Mouse (Mus musculus) cerebellum, postnatal 25 days (tissue): ENCODE results near the gene Kif7.

Source experiments
- DNase-seq, 2 experiments: peaks; one replicate each; pipeline ENCODE4 v3.0.0; 2021; ENCODE audit warnings: mixed read lengths in 2 of 2

Kif7 gene

GRCm38 (mm10) chr7:79721386-79721977, 6.0 kb upstream of the Kif7 start:
- DNase-seq = no peak

DNA sequence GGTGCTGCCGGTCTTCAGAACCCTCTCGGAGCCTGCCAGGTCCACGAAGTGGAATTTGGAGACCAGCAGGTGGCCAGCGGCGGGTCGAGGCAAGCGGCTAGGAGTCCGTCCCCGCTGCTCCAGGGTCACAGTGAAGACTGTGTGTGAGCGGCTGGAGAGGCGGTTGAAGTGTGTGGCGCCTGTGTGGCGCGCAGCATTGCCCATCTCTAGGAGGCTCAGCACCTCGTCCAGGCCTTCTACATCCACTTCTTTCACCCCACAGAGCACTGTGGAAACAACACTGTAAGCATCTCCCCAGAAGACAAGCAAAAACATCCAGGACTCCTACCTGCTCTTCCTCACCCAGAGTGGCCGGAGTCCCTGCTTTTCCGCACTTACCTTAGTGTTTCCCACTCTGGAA, 4.7 kb downstream of the Kif7 start:
- peak; percentile 45 for DNase-seq

- peak; percentile 73 to 85 for DNase-seq
Observed at GRCm38 (mm10) chr7:79710130-79710607, 5.4 kb downstream of the Kif7 start.

DNA sequence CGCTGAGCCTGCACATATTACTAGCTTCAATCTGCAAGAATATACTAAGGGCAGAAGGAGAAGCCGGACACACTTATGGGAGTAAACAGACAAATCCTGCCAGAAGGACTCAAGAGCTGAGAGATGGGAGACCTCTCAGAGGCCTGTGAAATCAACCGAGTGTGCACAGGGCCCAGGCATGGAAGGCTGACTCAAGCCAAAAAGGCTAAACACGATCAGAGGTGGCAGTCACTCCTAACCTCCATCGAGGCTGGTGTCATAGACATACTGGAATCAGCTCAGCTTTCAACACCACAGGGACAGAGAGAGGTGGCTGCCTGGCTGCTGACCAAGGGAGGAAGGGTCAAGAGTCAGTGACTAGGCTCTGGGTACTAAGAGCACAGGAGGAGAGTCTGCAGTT, 10.3 kb downstream of the Kif7 start:
- no peak for DNase-seq

DNA sequence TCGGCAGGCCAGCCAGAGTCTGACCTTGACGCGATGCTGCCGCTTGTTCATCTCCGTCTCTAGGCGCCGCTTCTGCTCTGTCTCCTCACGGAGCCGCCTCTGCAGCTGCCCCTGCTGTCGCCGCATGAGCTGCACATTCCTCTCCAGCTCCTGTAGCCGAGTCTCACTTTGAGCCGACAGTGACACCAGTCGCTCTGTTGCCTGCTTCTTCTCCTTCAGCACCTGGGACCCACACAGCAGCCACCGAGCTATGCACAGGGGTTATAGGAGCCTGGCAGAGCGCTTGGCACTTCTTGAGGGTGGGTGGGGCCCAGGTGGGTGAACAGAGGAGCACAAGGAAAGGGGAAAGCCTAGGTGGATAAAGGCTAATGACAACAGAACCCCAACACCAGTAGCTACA, 12.8 kb downstream of the Kif7 start:
- DNase-seq = no peak

GRCm38 (mm10) chr7:79696495-79696894, 19.0 kb downstream of the Kif7 start:
- DNase-seq = no peak

DNA sequence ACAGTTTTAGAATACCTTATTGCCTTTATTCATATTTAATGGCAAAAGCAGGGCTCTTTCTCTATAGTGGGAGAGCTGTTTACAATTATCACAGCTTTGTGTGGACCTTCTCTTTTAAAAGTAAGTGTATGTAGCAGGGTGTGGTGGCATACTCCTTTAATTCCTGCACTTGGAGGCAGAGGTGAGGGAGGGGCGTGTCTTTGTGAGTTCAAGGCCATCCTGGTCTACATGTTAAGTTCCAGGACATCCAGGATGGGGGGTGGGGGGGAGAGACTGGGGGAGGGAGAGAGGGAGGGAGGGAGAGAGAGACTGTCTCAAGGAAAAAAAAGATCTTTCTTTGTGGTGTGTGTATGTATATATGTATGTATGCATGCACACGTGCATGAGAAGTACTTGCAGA, 35.3 kb downstream of the Kif7 start:
- no peak for DNase-seq

DNA sequence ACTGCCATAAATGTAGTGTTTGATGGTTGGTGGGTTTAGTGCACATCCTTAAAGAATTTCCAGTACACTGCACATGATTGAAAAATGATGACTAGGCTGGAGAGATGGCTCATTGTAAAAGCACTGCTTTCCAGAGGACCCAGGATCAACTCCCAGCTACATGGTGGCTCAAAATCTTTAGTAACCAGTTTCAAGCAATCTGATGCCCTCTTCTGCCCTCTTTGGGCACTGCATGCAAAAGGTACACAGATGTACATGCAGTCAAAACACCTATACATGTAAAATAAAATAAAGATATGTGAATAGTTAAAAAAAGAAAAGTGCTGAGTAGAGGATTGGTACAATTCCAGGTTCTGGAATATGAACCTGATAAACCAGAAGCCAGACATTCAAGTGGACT, 36.3 kb downstream of the Kif7 start:
- DNase-seq = no peak

DNA sequence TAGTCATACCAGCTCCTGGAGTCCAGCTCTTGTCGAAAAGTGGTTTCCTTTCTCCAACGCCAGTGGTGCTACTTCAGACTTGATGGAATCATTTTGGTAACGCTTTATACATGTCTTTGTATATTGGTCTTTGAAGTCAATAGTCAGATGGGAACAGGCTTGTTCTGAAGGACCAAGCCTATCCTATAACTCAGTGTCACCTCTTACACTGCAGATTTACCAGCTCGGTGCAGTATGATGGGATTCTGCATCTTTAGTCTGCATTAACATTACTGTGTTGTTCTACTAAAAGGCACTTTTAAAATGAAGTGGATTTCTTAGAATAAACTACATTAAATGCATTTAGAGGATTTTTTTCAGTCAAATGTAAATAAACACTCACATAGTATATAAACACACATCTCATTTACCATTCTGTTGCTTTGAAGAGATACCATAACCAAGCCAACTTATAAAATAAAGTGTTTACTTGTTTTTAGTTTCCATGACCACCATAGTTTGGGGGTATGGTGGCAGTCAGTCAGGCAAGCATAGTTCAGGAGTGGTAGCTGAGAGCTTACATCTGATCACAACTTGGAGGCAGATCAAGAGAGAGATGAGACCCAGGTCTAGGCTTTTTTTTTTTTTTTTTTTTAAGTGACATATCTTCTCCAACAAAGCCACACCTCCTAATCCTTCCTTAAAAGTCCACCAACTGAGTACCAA, 44.5 kb downstream of the Kif7 start:
- no peak for DNase-seq

GRCm38 (mm10) chr7:79666690-79667089, 48.8 kb downstream of the Kif7 start:
- DNase-seq = no peak

GRCm38 (mm10) chr7:79661253-79661890, 54.1 kb downstream of the Kif7 start:
- no peak for DNase-seq

GRCm38 (mm10) chr7:79660291-79661150, 55.0 kb downstream of the Kif7 start:
- no peak for DNase-seq

DNA sequence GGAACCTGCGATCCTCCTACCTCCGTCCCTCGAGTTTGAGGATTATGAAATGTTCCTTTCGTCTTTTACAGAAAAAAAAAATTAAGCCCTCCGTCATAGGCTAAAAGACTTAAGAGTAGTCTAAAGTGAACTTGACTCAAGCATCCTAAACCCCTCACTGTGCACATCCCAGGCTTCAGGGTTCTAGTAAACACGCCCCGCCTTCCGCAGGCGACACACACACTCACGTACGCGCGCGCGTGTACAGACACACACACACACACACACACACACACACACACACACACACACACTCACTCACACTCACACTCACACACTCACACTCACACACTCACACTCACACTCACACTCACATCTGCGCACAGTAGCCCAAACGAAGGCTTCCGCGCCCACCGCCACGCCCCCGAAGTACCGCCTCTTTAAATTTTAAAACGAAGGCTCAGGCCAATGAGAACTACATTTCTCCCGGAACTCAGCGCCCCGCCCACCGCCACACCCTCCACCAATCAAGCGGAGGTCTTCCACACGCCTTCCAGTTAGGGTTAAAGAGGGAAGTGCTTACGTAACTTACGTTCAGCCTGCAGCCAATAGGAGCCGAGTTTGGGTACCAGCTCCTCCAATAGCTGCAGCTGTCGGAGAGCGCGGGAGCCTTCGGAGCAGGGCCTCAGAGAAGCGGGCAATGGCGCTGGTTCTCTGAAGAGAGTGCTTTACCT, 55.8 kb downstream of the Kif7 start, which contains the start of gene Ticrr:
Gene Ticrr (plus strand): TSS at position 619 of the 713 bp plus-strand sequence.
- peak; percentile 92 to 96 for DNase-seq

GRCm38 (mm10) chr7:79654586-79654985, 60.9 kb downstream of the Kif7 start:
- no peak for DNase-seq

DNA sequence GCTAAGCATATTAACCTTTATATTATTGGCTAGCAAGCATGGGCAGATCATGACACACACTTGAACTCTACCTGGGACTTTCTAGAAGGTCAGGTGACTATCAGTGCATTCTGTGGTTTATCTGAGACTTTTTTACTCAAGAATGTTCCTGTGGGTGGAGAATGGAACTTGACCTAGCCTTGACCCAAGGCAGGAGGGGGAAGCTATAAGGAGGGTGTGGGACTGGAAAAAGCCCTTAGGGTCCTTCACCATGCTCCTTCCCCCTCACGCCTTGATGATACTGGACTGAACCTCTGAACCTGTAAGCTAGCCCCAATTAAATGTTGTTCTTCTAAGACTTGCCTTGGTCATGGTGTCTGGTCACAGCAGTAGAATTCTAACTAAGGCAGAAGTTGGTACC, 61.3 kb downstream of the Kif7 start:
- DNase-seq = no peak

DNA sequence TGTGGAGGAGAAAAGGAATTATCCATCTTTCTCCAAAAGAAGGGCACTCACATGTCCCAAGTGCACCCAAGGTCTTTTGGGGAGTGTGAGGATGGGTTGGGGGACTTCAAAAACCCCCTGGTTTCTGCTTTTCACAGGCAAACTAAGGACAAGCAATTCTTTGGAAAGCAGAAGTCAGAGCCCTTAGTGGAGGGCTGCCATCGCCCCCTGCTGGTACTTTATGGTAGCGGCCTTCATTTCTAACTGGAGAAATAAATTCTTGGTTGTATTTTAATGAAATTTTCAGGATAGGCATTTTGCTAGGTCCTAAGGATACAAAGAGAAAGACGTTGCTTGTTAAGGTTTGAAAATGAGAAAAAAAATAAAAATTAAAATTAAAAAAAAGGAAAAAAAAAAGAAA, 66.5 kb downstream of the Kif7 start:
- peak; percentile 54 to 73 for DNase-seq
